Mouse (Mus musculus): Measurements from ENCODE around the gene Phf14.
A peak's percentile ranks its signal among the peaks of the same experiment; 100 is the strongest.

The Phf14 gene

GRCm38 (mm10) chr6:12023395-12023794, 115.8 kb downstream of the Phf14 start:
- DNase-seq = no peak

- no peak for DNase-seq
Measured at GRCm38 (mm10) chr6:12026804-12027537, 119.4 kb downstream of the Phf14 start.

- peak; percentile 33 to 40 for DNase-seq
Measured at GRCm38 (mm10) chr6:12034561-12034960, 127.0 kb downstream of the Phf14 start.

GRCm38 (mm10) chr6:12038268-12038667, 130.7 kb downstream of the Phf14 start:
- DNase-seq = no peak

- no peak for DNase-seq
Measured at GRCm38 (mm10) chr6:12052884-12053283, 145.3 kb downstream of the Phf14 start.

- peak in 1 of 2 experiments; percentile 3 for DNase-seq
Measured at GRCm38 (mm10) chr6:12054149-12054548, 146.5 kb downstream of the Phf14 start.

GRCm38 (mm10) chr6:12058717-12059116, 151.1 kb downstream of the Phf14 start:
- DNase-seq = no peak

- no peak for DNase-seq
Measured at GRCm38 (mm10) chr6:12059971-12060370, 152.4 kb downstream of the Phf14 start.

GRCm38 (mm10) chr6:12060452-12061140, 153.0 kb downstream of the Phf14 start:
- DNase-seq = no peak

- DNase-seq = no peak
Measured at GRCm38 (mm10) chr6:12067956-12068355, 160.3 kb downstream of the Phf14 start.

- no peak for DNase-seq
Measured at GRCm38 (mm10) chr6:12069357-12069756, 161.7 kb downstream of the Phf14 start.

- no peak for DNase-seq
Measured at GRCm38 (mm10) chr6:12074599-12074998, 167.0 kb downstream of the Phf14 start.

GRCm38 (mm10) chr6:12077338-12077737, 169.7 kb downstream of the Phf14 start:
- DNase-seq = no peak

GRCm38 (mm10) chr6:12077880-12078618, 170.4 kb downstream of the Phf14 start:
- no peak for DNase-seq

GRCm38 (mm10) chr6:12079260-12079659, 171.7 kb downstream of the Phf14 start:
- DNase-seq = no peak

- DNase-seq = no peak
Measured at GRCm38 (mm10) chr6:12080423-12080822, 172.8 kb downstream of the Phf14 start.

- DNase-seq = no peak
Measured at GRCm38 (mm10) chr6:12081722-12082121, 174.1 kb downstream of the Phf14 start.

GRCm38 (mm10) chr6:12082125-12082524, 174.5 kb downstream of the Phf14 start:
- no peak for DNase-seq

GRCm38 (mm10) chr6:12082531-12083216, 175.1 kb downstream of the Phf14 start:
- no peak for DNase-seq

- no peak for DNase-seq
Measured at GRCm38 (mm10) chr6:12084721-12085120, 177.1 kb downstream of the Phf14 start.

GRCm38 (mm10) chr6:12089439-12089992, 181.9 kb downstream of the Phf14 start:
- DNase-seq = no peak

GRCm38 (mm10) chr6:12095716-12096115, 188.1 kb downstream of the Phf14 start:
- no peak for DNase-seq

- DNase-seq = no peak
Measured at GRCm38 (mm10) chr6:12097125-12097524, 189.5 kb downstream of the Phf14 start.
